Mouse (Mus musculus) CD4-positive helper T cell, adult 2 months (primary cell): Measurements from ENCODE around the gene Tril.

Source experiments
- DNase-seq: peaks from one replicate; pipeline ENCODE4 v3.0.0-alpha.2; 2012; ENCODE audit warnings: low read depth, missing footprints, low spot score

Tril gene

GRCm38 (mm10) chr6:53806021-53806420, 14.6 kb downstream of the Tril start:
- no peak for DNase-seq

GRCm38 (mm10) chr6:53804145-53804544, 16.5 kb downstream of the Tril start:
- DNase-seq = no peak

DNA sequence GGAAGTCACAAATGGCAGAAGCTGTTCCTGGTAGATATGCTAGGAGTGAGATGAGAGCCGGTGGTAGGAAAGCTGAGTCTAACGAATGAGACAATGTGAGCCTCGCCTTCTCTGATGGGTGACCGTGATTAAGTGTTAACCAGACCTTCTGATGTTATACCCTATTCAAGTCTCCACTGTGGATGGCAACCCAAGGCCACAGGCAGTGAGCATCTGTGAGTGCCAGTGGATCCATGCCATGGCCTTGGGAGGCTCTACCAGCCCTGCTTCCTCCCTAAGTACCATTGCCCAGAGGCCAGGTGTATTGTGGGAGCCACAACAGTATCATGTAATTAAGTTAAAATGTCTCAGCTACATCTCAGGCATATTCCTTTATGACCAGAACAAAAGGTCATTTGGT, 17.1 kb downstream of the Tril start:
- no peak for DNase-seq

- no peak for DNase-seq
These were observed 18.7 kb downstream of the Tril start for GRCm38 (mm10) chr6:53801893-53802286.

- DNase-seq = no peak
These were observed 19.2 kb downstream of the Tril start for GRCm38 (mm10) chr6:53801269-53801892.

- no peak for DNase-seq
These were observed 21.8 kb downstream of the Tril start for GRCm38 (mm10) chr6:53798865-53799264.

- DNase-seq = no peak
These were observed 23.8 kb downstream of the Tril start for GRCm38 (mm10) chr6:53796835-53797234.

DNA sequence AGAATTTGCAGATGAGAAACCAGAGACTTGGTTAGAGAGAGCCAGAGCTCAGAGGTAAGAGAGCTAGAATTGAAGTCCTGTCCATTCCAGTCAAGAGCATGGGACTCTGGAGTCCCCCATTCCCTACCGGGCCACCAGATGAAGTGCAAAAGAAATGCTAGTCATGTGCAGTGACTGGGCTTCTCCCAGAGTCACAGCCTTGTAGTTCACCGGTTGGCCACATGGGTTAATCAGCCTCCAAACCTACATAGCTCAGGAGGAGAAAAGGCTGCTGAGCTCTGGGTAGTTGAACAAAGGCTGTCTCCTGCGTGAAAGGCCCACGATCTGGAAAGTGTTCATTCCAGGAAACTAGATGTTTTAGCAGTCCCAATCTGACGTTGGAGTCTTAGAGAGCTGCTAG, 24.8 kb downstream of the Tril start:
- peak; percentile 21 for DNase-seq

- DNase-seq = no peak
These were observed 25.6 kb downstream of the Tril start for GRCm38 (mm10) chr6:53795078-53795477.

DNA sequence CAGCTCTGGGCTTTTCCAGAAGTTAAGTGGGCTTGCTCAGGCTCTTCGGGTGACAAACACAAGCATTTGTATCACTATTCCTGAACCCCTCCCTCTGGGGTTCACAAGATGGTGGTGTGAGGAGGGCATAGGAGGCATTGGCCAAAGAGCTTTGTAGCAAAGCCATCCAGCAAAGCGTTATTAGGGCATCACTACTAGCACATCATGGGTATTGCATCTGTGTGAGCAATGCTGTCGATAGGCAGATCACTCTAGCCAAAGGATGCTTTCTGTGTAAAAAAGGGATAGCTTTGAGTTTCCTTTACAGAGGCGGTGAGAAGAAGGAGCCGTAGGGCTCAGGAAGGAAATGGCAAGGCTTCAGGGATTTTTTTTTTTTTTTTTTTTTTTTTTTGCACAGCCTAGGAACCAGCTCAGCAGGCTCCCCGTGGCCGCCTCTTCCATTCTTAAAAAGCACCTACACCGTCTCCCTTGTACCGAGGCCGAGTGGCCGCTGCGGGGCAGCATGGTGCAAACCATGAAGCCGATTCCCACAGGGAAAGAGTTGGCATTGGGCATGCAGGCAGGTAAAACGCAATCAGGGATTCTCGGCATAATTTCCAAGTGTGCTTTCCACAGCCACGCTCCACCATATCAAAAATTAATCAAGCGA, 26.2 kb downstream of the Tril start:
- DNase-seq = no peak

- peak; percentile 21 for DNase-seq
These were observed 37.6 kb downstream of the Tril start for GRCm38 (mm10) chr6:53782880-53783539.

GRCm38 (mm10) chr6:53782273-53782672, 38.4 kb downstream of the Tril start:
- no peak for DNase-seq

DNA sequence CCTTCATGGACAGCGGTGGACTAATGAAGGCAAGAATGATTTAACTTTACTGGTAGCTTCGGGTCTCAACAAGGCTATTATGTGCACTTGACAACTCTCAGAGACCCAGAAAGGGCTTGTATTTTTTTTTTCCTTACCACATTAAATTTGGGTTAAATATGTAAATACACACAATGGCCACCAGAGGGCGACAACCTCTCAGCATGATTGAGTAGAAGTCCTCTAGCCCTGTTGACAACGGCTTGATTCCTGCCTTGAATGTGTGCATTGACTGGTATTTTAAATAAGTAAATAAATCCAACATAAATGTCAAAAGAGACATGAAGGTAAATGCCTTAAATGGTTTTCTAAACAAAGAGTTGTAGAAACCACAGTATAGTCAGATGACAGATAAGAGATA, 39.5 kb downstream of the Tril start:
- DNase-seq = peak; percentile 55

DNA sequence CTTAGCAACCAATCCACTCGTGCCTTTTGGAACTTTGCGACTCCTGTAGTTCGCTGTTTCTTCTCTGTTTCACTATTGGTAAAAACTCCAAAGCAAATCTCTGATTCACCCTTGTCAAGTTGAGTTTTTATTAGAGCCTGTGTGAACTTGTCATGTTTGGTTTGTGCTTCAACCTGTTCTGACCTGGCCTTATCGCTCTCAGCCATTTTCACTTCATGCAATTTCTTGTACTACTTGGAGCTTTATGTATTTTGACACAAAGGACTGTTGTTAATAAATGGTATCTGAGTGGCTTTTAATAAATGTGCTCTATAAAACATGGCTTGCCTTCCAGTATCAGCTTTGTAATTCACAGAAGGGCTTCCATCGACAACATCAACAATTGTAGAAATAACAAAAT, 40.6 kb downstream of the Tril start:
- no peak for DNase-seq

DNA sequence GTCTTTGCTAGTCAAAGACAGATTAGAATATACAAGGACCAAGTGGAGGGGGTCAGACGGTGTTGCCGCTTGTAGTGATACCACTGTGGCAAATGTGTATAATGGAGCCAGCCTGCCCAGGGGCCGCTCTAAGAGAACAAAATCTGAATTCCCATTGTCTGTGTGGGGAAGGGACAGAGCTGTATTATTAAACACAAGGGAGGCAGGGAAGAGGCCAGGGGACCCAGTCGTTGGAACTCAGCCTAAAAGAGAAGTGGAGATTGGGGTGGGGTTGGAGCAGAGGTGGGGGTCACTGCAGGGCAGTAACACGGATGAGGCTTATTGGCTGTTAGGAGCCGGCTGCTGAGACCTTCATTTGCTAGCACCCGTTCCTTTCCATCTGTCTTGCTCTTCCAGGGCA, 41.1 kb downstream of the Tril start:
- DNase-seq = no peak

DNA sequence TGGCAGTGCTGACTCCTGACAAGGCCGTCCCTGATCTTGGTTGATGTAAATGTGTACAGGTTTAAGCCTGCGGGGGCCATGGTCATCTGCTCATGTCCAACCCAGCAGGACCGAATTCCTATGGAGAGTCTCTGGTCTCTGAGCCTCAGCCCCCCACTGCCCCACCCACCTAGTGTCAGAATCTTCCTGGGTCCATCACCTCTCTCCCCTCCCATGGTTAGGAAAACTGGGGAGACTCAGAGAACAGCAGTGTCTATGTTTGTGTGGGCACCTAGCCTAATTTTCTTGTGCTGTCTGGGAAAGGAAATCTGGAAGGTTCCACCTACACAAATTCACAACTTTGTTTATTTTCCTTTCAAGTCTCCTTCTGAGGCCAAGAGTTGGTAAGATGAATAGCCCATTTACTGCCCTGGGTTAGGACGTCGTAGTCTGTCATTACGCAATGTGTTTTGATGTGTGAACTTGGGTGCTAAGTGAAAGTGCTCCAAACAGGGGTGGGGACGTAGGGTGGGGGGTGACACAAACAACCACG, 42.1 kb downstream of the Tril start:
- DNase-seq = no peak

DNA sequence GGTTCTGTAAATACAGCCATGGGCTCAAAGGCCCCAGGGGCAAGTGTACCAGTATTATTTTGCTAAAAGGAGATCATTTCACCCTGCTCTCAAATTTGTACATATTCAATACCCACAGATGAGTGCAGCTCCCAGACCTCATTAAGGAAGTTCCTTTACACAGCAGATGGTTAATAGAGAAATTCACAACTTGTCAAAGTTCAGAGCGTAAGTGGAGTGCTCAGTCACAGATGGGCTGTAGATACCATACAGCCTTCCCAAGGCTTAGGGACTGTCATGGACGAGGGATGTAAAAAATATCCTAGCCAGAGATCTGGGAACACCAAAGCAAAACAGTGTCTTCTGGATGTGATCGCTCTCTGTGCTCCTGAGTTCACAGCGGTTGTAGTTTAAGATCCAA, 52.4 kb downstream of the Tril start:
- no peak for DNase-seq

DNA sequence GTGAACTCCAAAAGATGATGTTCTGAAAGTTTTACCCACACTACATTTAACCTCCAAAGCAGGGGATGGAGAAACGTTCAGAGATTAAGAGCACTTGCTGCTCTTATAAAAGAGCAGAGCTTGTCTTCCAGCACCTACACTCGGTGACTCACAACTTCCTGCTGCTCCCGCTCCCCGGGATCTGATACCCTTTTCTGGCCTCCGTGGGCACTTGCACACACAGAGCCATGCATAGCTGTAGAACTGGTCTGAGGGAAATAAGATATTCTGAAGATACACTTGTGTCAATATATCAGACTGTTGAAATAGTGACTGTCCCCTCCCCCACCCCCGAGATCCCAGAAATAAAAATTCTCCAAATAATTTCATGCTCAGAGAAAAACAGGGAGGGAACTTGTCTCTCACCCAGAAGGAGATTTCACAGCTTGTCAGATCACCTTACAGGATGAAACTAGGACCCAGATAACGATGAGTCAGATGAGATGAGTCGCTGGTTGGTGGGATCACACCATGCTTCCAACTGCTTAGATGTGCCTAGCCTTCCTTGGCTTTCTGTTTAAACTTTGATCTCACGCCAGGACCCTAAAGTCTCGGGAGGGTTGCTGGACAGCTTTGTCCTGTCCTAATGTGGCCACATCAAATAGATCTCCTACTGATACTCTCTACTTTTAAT, 54.3 kb downstream of the Tril start:
- DNase-seq = no peak

DNA sequence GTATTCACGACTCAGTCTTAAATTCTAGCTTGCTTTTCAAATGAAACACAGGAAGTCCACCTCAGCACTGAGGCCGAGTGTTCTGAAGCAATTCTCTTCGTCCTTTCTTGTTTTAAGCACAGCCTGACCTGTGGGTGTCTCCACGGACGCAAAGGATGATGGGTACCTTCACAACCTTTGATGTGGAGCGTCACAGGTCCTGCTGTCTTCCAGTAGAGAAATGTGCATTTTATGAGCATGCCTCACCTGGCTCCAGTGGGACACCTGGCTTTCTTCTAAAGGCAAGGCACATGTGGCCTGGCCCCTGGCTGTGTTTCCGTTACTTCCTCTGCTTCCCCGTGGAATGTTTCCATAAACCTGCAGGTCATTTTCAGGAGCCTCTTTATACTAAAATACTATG, 54.9 kb downstream of the Tril start:
- no peak for DNase-seq
